Mouse (Mus musculus) cerebellum, postnatal 25 days (tissue): ENCODE data around the gene Mavs.

Experiments used
- DNase-seq, 2 experiments: peaks; one replicate each; pipeline ENCODE4 v3.0.0; 2021; ENCODE audit warnings: mixed read lengths in 2 of 2

Gene Mavs

DNA sequence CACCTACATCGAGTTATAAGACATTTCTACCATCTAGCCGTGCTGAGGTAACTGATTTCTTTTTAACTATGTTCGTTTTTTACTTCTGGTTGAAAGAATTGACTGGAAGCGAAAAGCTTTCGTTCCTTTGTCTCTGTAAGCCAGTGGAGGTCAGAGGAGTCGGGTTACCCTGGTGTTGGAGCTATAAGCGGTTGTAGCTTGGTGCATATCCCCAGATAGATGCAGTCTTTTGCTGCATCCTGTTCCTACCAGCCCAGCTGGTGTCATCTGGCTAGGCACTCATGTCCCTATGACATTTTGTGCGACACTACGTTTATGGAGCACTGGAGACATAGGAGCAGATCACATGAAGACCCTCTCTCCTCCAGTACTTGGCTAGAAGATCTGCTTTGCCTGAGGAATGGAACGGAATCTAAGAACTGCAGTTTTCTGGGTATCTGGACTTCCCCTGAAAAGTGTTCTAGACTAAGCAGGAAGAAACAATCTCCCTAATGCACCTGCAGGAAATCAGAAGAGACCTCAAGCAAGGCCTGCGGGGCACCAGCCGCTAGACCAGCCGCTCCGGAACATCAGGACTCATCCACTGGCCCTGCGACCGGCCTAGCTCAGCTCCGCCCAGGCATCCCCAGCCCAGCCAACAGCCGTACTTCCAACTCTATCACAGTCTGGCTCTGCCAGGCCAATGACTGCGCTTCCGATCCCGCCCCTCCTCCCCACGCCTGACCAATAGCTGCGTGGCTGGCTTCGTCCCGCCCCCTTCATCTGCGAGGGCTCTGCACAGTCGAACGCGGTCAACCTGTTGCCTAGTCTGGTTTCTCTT, at the start of gene Mavs:
TSS of gene Mavs (plus strand) at position 757 of the 820 bp plus-strand sequence.
- DNase-seq = peak; percentile 91 to 96

DNA sequence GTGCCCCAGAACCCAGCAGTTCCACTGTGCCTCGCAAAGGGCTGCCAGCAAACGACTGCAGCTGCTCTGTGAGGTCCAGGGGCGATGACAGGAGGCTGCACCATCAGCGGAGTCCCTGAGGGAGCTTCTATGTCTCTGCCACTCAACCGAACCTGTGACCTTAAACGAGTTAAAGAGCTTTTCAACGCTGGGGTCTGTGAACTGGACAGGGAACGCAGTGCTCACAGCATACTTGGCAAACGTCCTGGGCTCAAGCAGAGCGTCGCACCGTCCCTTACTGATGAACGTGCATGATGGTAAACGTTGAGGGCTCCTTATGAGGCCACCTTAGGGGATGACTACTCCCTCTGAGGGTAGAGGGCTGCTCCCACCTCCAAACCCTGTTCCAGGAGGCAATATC, 47.5 kb upstream of the Mavs start:
- no peak for DNase-seq

DNA sequence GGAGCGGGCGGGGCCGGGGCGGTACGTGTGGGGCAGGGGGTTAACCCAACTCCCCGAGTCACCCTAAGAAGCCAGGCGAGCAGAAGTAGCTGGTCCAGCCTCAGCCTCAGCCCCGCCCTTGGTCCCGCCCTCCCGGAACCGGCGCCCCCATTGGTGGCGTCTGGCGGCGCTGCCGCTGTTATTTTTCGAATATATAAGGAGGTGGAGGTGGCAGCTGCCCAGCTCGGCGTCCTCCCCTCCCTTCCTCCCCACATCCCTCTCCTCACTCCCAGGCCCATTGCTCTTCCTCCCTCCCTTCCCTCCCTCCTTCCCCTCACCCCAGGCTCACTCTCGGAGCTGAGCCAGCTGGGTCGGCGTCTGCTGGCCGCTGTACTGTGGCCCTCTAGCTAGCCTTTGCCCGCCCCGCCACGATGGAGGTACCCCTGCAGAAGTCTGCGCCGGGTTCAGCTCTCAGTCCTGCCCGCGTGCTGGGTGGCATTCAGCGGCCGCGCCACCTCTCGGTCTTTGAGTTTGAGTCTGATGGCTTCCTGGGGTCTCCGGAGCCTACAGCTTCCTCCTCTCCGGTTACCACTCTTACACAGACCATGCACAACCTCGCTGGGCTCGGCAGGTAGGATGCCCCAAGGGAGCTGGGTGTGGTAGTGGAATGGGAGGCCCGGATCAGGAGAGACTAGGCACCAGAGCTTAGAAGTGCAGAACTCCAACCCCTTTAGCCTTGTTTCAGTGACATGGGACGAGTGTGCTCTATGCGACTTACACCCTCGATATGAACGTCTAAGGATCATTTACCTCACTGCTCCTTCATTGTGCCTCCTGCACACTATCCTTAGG, 46.9 kb upstream of the Mavs start, which contains the start of the genes Cdc25b and Spef1:
TSS of gene Cdc25b (plus strand) at position 179 of the 831 bp plus-strand sequence.
TSS of gene Spef1 (minus strand) at position 512 of the 831 bp plus-strand sequence.
- peak; percentile 86 to 92 for DNase-seq

DNA sequence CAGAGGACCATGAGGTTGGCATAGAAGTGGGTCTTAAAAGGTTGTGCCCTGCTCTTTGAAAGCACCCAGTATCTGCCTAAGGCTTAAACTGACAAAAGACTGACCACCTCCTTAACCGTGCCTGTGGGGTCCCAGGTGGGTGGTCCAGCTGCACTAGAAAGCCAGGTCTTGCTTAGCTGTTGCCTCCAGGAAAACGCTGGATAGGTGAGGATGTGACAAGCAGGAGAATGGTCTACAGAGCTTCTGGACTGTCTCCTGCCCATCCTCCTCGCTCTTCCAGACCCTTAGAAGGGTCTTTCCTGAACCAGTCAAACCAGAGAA, 46.3 kb upstream of the Mavs start:
- DNase-seq = no peak

DNA sequence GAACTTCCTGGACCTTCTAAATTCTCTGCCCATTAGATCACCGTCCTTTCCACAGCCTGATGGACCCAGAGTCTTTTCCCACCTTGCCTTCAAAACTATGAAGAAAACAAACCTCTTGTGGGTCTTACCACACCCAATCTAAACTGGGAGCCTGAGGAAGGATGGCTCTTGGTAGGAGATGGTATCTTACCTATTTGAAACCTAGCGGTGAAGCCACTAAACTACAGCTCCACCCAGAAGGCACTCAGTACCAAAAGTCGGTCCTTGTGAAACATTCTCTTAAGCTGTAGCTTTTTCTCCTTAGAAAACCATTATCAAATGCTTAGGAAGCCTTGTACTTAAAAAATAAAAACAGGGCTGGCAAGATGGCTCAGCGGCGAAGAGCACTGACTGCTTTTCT, 45.6 kb upstream of the Mavs start:
- DNase-seq = no peak

DNA sequence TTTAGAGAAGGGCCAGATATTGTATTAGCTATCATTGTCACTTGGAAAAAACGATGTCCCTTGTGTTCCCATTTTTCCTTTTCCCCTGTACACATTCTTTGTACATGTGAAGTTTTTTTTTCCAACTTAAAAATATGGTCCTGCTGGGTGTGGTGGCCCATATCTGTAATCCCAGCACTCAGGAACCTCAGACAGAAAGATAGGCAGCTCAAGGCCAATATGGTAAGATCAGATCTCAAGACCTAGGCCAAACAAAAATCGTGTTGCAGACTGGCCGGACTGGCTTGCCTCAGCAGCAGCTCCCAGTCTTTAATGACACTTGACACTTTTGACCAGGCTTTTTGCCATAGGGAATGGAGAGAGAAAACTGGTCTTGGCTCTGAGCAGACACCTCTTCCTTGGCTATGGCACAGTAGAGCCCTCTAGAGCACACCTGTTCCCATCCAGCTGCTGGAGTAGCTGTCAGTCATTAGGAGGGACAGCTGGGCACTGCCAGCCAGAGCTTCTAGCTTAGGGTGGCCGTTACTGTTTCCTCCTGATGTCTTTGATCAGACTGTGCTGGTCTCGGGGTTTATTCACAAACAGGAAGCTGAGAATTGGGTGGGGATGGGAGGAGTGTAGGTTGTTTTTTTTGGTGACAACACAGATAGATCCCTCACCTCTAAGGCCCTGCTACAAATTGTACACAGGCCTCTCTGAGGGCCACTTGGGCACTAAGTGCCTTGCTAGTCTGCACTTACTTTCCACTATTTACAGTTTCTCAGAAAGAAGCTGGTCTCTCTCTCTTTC, 44.1 kb upstream of the Mavs start:
- no peak for DNase-seq

DNA sequence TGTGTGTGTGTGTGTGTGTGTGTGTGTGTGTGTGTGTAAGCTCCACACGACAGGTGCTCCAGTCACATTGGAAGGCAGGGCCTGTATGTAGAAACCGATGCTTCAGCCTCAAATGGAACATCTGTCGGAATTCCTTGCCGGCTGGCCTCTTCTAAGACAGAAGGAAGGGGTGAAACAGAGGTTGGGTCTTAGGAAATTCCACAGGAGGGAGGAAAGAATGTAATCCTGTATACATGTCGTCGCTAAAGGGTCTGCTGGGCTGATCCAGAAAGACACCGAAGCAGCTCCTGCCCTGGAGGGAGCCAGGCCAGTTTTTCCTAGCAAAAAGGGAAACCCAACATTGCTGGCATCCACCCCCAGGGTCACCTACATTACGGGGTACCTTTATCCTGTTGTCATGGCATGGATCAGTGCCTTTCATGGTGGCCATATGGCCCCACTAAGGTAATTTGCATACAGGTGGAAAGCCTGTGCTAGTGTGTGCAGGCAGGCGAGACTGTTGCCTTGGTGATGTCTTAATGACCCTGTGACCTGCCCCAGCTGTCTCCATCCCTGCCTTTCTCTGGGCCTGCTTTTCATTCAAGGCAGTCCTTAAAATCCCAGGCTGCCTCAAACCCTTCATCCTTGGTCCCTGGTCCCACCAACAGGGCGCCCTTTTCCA, 43.4 kb upstream of the Mavs start:
- no peak for DNase-seq

DNA sequence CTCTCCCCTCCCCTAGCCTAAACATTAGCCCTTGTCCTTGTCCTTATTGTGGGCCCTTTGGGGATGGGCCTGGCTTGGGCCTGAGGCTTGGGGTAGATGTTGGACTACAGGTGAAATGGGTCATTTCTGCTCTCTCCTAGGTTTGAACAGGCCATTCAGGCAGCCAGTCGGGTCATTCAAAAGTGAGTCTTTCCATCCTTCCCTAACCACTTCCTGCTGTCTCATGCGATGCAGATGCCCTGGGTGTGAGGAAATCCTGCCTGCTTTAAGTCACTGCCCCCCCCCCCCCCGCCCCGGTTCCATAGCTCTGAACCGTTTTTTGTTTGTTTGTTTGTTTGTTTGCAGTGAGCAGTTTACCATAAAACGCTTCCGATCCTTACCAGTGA, 42.9 kb upstream of the Mavs start:
- no peak for DNase-seq

DNA sequence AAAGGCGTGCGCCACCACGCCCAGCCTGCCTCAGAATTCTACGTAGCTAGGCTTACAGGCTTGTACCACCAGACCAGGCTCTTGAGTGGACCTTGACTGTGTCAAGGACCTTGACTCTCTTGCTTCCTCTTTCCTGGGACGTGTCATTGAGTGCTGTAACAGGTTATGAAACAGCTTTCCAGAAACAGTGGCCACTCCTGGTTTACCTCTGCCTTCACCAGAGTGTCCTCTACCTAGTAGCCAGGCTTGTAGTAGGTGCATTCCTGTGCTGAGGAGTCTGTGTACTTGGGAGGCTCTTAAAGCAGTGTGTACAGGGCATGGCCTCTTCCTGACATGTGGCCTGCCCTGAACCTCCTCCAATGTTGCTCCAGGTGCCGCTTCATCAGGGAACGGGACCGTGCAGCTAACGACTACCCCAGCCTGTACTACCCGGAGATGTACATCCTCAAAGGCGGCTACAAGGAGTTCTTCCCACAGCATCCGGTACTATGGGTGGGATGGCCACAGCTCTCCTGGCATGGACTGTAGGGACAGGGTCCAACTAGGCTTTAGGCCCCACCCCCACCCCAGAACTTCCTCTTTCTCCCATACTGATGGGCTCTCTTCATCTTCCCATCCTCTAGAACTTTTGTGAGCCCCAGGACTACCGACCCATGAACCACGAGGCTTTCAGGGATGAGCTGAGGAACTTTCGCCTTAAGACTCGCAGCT, 37.1 kb upstream of the Mavs start:
- DNase-seq = no peak

DNA sequence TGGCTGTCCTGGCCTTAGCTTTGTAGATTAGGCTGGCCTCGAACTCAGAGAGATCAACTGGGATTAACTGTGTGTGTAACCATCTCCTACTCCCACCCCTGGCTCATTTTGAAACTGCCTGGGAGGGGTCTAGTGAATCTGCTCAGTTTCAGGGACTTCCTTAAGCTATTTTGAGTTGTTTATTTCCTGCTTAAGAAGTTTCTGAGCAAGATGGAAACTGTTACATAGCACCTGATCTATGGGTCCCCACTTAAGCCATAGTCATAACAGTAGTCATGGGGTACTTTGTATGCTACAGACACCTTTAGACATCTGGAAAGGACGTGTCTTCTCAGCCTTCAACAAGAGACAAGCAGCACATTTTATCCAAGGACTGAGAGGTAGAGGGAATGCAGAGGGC, 33.2 kb upstream of the Mavs start:
- no peak for DNase-seq

DNA sequence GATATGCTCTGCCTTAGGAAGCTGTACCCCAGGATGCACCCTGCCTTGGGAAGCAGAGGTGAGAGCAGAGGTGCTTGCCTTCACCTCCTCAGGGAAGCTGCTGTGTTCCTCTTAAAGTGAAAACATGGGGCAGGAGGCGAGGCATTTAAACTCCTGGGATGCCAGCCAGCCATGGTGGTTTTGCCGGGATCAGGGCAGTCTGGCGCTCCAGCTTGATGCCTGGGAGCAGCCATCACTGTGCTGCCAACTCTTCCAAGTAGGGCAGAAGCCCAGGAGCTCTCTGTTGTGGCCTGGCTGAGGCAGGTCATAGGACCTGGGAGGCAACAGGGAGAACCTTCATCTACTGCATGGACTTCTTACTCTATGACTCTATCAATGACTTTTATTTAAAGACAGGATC, 32.6 kb upstream of the Mavs start:
- DNase-seq = peak; percentile 37 to 66

DNA sequence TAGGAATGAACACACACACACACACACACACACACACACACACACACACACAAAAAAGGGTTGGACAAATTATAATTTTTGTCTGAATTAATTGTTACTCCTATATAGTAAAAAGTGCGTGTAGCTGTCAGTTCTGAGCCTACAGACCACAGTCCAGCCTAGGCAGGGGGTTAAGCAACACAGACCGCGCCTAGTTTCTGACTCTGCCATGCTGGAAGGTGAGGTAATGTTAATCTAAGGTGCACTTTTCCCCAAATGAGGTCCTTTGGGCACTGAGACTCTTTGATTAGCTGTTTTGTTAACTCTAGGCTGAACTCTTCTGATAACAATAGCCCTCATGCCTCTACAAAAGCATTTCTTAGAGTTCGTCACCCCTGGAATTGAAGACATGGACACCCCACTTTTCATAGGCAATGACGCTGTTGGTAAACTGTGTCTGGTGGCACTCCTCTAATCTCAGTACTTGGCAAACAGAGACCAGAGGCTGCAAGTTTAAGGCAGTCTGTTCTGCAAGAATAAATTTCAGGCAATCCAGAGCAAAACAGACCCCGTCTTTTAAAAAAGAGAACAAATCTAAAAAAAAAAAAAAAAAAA, 29.9 kb upstream of the Mavs start:
- no peak for DNase-seq

DNA sequence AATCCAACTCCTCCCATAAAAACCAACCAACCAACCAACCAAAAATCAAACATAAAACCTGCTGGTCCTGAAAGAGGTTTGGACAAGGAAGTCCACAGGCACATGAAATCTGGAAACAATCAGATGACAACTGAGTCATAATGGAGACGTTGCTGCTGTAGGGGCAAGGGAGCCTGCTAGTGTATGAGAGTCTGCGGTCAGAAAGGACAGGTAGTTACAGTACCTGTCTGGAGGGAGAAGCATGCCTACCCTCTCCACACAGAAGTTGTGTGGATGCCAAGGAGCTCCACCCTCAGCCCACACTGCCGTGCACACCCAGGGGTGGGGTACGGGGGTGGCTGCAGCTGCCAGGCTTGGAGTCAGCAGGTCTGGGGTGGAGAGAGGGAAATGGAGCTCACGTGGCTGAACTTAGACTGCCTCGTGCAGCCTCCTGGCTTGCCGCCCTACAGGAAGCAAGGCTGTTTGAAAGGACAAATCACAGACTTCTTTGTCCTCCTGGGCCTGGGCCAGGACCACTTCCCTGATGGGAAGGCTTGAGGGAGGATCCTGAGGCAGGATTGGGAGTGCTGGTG, 29.4 kb upstream of the Mavs start:
- peak; percentile 38 to 59 for DNase-seq

DNA sequence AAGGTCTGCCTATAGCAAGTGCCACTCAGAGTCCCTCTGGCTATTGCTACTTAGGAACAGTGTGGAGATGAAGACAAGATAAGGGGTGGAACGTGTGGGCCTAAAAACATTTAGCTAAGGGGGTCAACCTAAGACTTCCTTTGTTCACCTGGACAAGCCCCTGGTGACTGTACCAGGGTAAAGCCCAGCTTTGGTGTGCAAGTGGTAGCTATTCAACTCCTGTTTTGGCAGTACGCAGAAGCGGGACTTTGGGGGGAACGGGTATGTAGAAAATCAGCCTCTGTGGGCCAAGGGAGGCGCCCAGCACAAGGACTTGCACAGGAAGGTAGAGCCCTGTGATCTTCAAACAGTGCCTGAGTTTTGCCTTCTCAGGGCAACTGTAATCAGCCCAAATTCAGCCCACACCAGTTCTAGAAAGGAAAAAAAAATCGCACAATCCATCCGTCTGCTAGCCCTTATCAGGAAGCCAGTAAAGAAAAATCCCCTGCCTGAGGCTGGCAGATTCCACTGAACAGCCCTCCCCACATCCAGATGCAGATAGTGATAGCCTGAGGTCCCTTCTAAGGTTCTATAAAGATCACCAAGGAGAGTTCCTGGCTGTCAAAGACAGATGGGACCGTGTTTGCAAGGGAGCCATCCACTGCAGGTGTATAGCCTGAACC, 28.2 kb upstream of the Mavs start:
- DNase-seq = no peak

DNA sequence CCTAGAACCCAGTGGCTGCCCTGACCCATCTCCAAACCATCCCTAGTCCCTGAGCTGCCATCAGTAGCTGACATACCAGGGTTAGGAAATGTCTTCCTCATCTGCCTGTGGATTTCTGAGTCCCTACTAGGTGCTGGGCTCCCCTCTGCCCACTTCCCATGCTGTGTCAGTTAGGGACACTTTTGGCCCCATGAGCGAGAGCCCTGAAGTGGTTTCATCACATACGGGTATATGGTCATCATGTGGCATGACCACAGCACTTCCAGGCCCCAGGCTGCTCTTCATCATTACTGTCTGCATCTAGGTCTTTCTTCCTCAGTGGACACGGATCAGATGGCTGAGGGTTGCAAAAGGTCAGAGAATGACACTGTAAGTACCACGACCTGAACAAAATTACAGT, 27.1 kb upstream of the Mavs start, which contains the start of gene Ap5s1:
TSS of gene Ap5s1 (plus strand) at position 301 of the 400 bp plus-strand sequence.
- no peak for DNase-seq

DNA sequence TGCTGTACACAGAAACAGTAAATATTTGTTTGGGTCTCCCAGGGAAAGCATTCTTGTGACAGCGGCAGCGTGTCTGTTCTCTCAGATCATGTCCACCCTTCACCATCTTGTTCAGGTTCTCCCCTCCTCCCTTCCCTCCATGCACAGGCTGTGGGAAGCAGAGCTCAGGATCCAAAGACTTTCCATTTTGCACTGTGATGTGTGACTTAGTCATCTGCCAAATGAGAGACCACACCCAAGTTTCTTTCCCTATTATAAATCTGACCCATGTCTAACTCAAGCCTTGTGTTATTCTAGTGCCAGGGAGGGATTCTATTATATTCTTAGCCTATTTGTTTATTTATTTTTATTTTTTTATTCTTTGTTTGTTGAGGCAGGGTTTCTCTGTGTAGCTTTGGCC, 25.5 kb upstream of the Mavs start:
- no peak for DNase-seq

DNA sequence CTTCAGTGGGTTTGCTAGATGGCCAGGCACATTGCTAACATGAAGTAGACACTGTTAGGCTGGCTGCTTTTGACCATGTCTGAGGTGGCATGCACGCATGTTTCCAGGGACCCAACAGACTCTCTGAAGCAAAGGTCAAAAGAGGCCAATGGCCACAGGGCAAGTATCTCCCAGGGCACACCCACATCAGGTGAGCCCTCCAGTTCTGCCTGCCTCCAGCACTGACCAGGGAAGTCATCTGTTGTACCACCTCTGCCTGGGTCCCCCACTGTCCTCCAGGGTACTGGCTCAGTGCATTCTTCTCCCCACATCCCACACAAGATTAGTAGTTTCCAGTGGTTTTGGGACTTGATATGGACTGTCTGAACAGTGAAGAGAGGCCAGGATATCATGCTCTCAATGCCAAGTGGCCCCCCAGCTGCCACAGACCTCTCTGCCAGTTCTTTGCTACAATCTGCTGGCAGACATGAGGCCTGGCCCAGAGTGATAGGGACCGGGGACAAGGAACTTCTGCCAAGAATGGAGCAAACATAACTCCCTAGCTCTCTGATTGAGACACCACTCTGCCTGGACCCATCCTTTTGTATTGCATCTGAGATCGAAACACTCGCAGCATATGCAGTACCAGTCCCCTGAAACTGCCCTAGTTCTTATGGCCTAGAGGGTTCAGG, 24.6 kb upstream of the Mavs start:
- peak; percentile 21 to 31 for DNase-seq

DNA sequence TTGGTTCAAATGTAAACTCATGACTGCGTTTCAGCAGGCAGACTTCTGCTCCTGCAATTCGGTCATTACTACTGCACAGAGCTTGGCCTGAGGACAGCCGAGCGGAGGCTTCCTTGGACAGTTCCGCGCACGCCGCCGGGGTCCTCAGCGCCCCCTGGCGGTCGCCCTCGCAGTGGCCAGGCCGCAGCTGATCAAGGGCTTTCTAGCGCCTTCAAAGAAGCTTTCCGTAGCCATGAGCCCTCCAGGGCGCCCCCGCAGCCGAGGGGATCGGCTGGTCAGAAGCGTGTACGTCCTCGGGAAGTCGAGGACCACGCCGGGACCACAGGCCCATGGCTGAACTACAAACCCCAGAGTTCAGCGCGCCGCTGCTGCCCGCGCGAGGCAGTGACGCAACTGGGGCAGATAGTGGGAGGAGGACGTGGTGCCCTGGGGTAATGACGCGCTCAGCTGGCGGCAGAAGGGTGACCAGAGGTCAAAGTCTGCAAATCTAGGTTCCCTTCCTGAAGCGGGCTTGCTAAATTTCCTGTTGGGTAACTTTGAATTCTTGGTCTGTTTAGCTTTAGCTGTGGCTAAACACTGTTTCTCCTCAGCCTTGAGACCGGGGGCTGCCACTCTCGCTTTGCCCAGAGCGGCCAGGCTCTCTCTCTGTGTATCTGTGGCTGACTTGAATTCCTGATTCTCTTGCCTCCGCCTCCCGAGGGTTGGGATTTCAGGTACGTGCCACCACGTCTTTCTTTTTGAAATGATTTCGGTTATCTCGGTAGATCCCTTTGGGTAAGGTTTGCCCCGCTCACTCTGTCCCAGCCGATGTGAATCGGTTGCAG, 23.7 kb upstream of the Mavs start:
- DNase-seq = peak; percentile 96 to 98

DNA sequence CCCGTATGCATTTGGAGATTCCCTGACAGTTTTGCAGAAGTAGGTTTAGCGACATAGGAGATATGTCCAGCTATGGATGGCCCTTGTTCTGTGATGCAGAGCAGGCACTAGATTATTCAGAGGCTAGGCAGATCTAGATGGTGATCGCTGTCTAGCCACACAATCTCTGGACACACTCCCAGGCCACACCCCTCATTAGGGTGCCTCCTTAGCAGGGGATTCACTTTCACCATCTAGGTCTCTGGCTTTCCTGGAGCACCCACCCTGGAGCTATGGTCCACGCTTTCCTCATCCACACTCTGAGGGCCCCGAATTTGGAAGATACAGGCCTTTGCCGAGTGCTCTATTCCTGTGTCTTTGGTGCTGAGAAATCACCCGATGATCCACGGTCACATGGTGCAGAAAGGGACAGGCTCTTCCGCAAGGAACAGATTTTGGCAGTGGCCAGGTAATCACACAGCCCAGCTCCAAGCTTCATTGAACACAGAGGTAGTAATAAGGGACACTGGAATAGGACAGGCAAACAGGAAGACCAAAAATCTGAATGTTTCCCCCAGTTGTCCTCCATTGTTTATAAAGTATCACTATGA, 22.7 kb upstream of the Mavs start:
- peak; percentile 55 to 56 for DNase-seq
